In the genomic region with DNA sequence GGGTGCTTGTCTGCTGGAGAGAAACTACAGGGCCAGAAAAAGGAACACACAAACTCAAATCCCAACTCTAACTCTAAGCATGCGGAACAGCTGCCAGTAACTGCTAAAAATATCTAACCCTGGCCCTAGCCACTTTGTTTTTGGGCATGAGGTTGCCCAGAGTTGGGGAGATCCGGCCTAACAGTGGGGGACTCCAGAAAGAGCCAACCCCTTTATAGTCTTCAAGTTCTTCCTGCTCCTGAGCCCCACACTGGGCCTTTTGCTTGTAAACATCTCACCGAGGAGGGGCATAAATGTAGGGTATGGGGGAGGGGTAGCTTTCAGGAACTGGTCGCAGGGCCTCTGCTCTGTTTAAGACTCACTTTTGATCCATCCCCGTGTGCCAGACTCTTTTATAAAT, we compare ENCODE assay signal across 9 mouse cellular contexts. TPM values are rescaled to one million over a fixed set of nuclear protein-coding genes. Genes with fewer than 3 reads are reported as not detected.
DNase-seq lines count a peak whose midpoint lies in the region; ATAC-seq lines count a peak whose summit lies in the region.
"Had no signal": no experiment of that assay in that cellular context is flagged by ENCODE, and none has a peak within 500 bp of the region (broad histone marks: within the 10 kb centered on the region; RNA-seq: fewer than 3 reads in every experiment).

No protein-coding gene starts in this region.

- H3K36me3 ChIP-seq in forebrain, embryonic 13.5 days (ENCODE audit: poor library complexity, severe bottlenecking), result peaks cover 21% of the 10 kb centered on the region; the same call in 1 of the 2 replicates
- H3K36me3 ChIP-seq in forebrain, embryonic 16.5 days (ENCODE audit: control insufficient read depth, insufficient read depth), result peaks cover 3% of the 10 kb centered on the region; the same call in 1 of the 2 replicates
- peaks cover 6% of the 10 kb centered on the region; the same call in 1 of the 2 replicates for H3K36me3 ChIP-seq in neural tube, embryonic 12.5 days
- H3K36me3 ChIP-seq in neural tube, embryonic 14.5 days (ENCODE audit: control insufficient read depth, insufficient read depth, low read length), result peaks cover 7% of the 10 kb centered on the region; the same call in 1 of the 2 replicates

- H3K4me2 ChIP-seq in forebrain, embryonic 13.5 days, result no peak overlapping the region
- H3K4me2 ChIP-seq in forebrain, embryonic 16.5 days (ENCODE audit: low read length), result no peak overlapping the region; the same call in 1 of the 2 replicates
- peak overlapping the region; percentile 75; the same call in 1 of the 2 replicates for H3K4me2 ChIP-seq in neural tube, embryonic 12.5 days (replicated peaks)
- no peak overlapping the region for H3K4me2 ChIP-seq in neural tube, embryonic 14.5 days (ENCODE audit: low read depth, low read length)

- intact Hi-C loops in heart, postnatal 14 days (cut with DNase I), result no loop called here

- 34% methylated on average over 5 of the region's 5 CpGs for WGBS in forebrain, embryonic 13.5 days
- WGBS in forebrain, embryonic 16.5 days, result 38% methylated on average over 5 of the region's 5 CpGs
- 22% methylated on average over 5 of the region's 5 CpGs for WGBS in neural tube, embryonic 12.5 days
- 21% methylated on average over 5 of the region's 5 CpGs for WGBS in neural tube, embryonic 14.5 days

- no peaks in the 10 kb centered on the region for H3K9me3 ChIP-seq in forebrain, embryonic 13.5 days (replicated peaks)
- H3K9me3 ChIP-seq in forebrain, embryonic 16.5 days (ENCODE audit: control insufficient read depth, low read length), result no peaks in the 10 kb centered on the region
- no peaks in the 10 kb centered on the region for H3K9me3 ChIP-seq in neural tube, embryonic 12.5 days
- no peaks in the 10 kb centered on the region for H3K9me3 ChIP-seq in neural tube, embryonic 14.5 days (ENCODE audit: control insufficient read depth, low read length)

- H3K4me1 ChIP-seq in forebrain, embryonic 13.5 days, result peaks cover 7% of the 10 kb centered on the region
- H3K4me1 ChIP-seq in forebrain, embryonic 16.5 days (replicated peaks; ENCODE audit: control insufficient read depth, insufficient read depth, low read length), result peaks cover 10% of the 10 kb centered on the region
- peaks cover 5% of the 10 kb centered on the region; the same call in 1 of the 2 replicates for H3K4me1 ChIP-seq in neural tube, embryonic 12.5 days
- H3K4me1 ChIP-seq in neural tube, embryonic 14.5 days (ENCODE audit: control insufficient read depth, insufficient read depth, low read length), result peaks cover 5% of the 10 kb centered on the region; the same call in 1 of the 2 replicates

- peak; percentile 9; the same call in 1 of the 2 replicates for ATAC-seq in forebrain, embryonic 13.5 days
- no peak for ATAC-seq in forebrain, embryonic 16.5 days
- ATAC-seq in neural tube, embryonic 12.5 days (ENCODE audit: low FRiP score, low read depth), result no peak
- 0 out of 2 replicates have a peak, but pooled peaks have one; percentile 2 for ATAC-seq in neural tube, embryonic 14.5 days (ENCODE audit: low read depth)

- H3K4me3 ChIP-seq in forebrain, embryonic 13.5 days, result no peak overlapping the region
- H3K4me3 ChIP-seq in forebrain, embryonic 16.5 days (replicated peaks; ENCODE audit: low read length), result no peak overlapping the region
- H3K4me3 ChIP-seq in neural tube, embryonic 12.5 days, result no peak overlapping the region
- H3K4me3 ChIP-seq in neural tube, embryonic 14.5 days (ENCODE audit: low read depth, low read length), result no peak overlapping the region

- no peak for DNase-seq in neural tube, embryonic 10.5 days (ENCODE audit: extremely low spot score, low spot score)
- DNase-seq in heart, postnatal 14 days, result peak; percentile 13 to 37
- DNase-seq in urinary bladder, adult 2 months (ENCODE audit: low spot score), result no peak
- DNase-seq in frontal cortex, postnatal 25 days (ENCODE audit: low spot score in 2 of 2), result no peak

- H3K27me3 ChIP-seq in forebrain, embryonic 13.5 days, result peaks cover 22% of the 10 kb centered on the region
- H3K27me3 ChIP-seq in forebrain, embryonic 16.5 days (replicated peaks; ENCODE audit: control insufficient read depth, insufficient read depth, low read length), result peaks cover 2% of the 10 kb centered on the region; the same call in 1 of the 2 replicates
- peaks cover 23% of the 10 kb centered on the region for H3K27me3 ChIP-seq in neural tube, embryonic 12.5 days (replicated peaks)
- peaks cover 2% of the 10 kb centered on the region; the same call in 1 of the 2 replicates for H3K27me3 ChIP-seq in neural tube, embryonic 14.5 days (ENCODE audit: control insufficient read depth, insufficient read depth, low read length)

- H3K27ac ChIP-seq in forebrain, embryonic 13.5 days, result no peak overlapping the region
- no peak overlapping the region for H3K27ac ChIP-seq in forebrain, embryonic 16.5 days (ENCODE audit: low read length)
- H3K27ac ChIP-seq in neural tube, embryonic 12.5 days, result no peak overlapping the region
- no peak overlapping the region for H3K27ac ChIP-seq in neural tube, embryonic 14.5 days (ENCODE audit: low read depth, low read length)

- H3K9ac ChIP-seq in forebrain, embryonic 13.5 days, result no peak overlapping the region
- no peak overlapping the region for H3K9ac ChIP-seq in forebrain, embryonic 16.5 days (replicated peaks; ENCODE audit: low read depth, low read length)
- H3K9ac ChIP-seq in neural tube, embryonic 12.5 days, result no peak overlapping the region
- H3K9ac ChIP-seq in neural tube, embryonic 14.5 days (replicated peaks; ENCODE audit: low read depth, low read length), result no peak overlapping the region

RNA-seq across cellular contexts. Expression of a gene that starts 0.8 kb away (rescaled TPM):
- 1.3 and 2.4 TPM in 2 replicates for polyA plus RNA-seq in forebrain, embryonic 13.5 days (2015; fragmentation: Nextera tagmentation; extraction: Ambion mirVana)
- 2.4 and 4.1 TPM in 2 replicates for polyA plus RNA-seq in forebrain, embryonic 16.5 days (2015; fragmentation: Nextera tagmentation; extraction: Ambion mirVana)
- polyA plus RNA-seq in neural tube, embryonic 12.5 days (2016; fragmentation: Nextera tagmentation; extraction: Ambion mirVana), result 3.5 and 6.0 TPM in 2 replicates
- total RNA-seq in heart, postnatal 14 days (2021), result 100 to 1,000 TPM; 198 to 203 TPM
- polyA plus RNA-seq in neural tube, embryonic 14.5 days (2014; fragmentation: Nextera tagmentation; extraction: Ambion mirVana), result 1.6 and 3.6 TPM in 2 replicates
- 10.3 and 13.4 TPM in 2 replicates for polyA plus RNA-seq in urinary bladder, adult 2 months (2012; rRNA removed)

RNA-seq across cellular contexts. Expression of a gene that starts 7.8 kb away (rescaled TPM):
- polyA plus RNA-seq in forebrain, embryonic 13.5 days (2015; fragmentation: Nextera tagmentation; extraction: Ambion mirVana), result not detected in 2 replicates
- 0.36 TPM in 1 of 2 replicates, not detected in the other for polyA plus RNA-seq in forebrain, embryonic 16.5 days (2015; fragmentation: Nextera tagmentation; extraction: Ambion mirVana)
- not detected in 2 replicates for polyA plus RNA-seq in neural tube, embryonic 12.5 days (2016; fragmentation: Nextera tagmentation; extraction: Ambion mirVana)
- 1 to 10 TPM; 3.3 to 3.5 TPM for total RNA-seq in heart, postnatal 14 days (2021)
- not detected in 2 replicates for polyA plus RNA-seq in neural tube, embryonic 14.5 days (2014; fragmentation: Nextera tagmentation; extraction: Ambion mirVana)
- polyA plus RNA-seq in urinary bladder, adult 2 months (2012; rRNA removed), result not detected in 2 replicates
- polyA plus RNA-seq: C2C12 had no signal

RNA-seq across cellular contexts. Expression of a gene that starts 9.8 kb away (rescaled TPM):
- polyA plus RNA-seq in forebrain, embryonic 13.5 days (2015; fragmentation: Nextera tagmentation; extraction: Ambion mirVana), result 140 and 149 TPM in 2 replicates
- 131 and 140 TPM in 2 replicates for polyA plus RNA-seq in forebrain, embryonic 16.5 days (2015; fragmentation: Nextera tagmentation; extraction: Ambion mirVana)
- polyA plus RNA-seq in neural tube, embryonic 12.5 days (2016; fragmentation: Nextera tagmentation; extraction: Ambion mirVana), result 118 and 122 TPM in 2 replicates
- total RNA-seq in heart, postnatal 14 days (2021), result 10 to 100 TPM; 52.9 to 63.6 TPM
- polyA plus RNA-seq in neural tube, embryonic 14.5 days (2014; fragmentation: Nextera tagmentation; extraction: Ambion mirVana), result 108 and 120 TPM in 2 replicates
- polyA plus RNA-seq in urinary bladder, adult 2 months (2012; rRNA removed), result 53.2 and 69.5 TPM in 2 replicates

RNA-seq across cellular contexts. Expression of a gene that starts 40.7 kb away (rescaled TPM):
- 15.2 and 17.2 TPM in 2 replicates for polyA plus RNA-seq in forebrain, embryonic 13.5 days (2015; fragmentation: Nextera tagmentation; extraction: Ambion mirVana)
- polyA plus RNA-seq in forebrain, embryonic 16.5 days (2015; fragmentation: Nextera tagmentation; extraction: Ambion mirVana), result 18.4 TPM in 2 replicates
- 17.2 and 17.5 TPM in 2 replicates for polyA plus RNA-seq in neural tube, embryonic 12.5 days (2016; fragmentation: Nextera tagmentation; extraction: Ambion mirVana)
- 10 to 100 TPM; 17.0 to 18.2 TPM for total RNA-seq in heart, postnatal 14 days (2021)
- polyA plus RNA-seq in neural tube, embryonic 14.5 days (2014; fragmentation: Nextera tagmentation; extraction: Ambion mirVana), result 20.0 and 21.0 TPM in 2 replicates
- polyA plus RNA-seq in urinary bladder, adult 2 months (2012; rRNA removed), result 6.1 and 7.2 TPM in 2 replicates

Comparison
In these comparisons a context has a peak if more than half of its experiments do, and no peak if none do; other contexts are left out.
1. ATAC-seq: peak in forebrain, embryonic 13.5 days (single experiment) and neural tube, embryonic 14.5 days (single experiment); none in forebrain, embryonic 16.5 days (single experiment) and neural tube, embryonic 12.5 days (single experiment).
2. DNase-seq: peak in heart, postnatal 14 days (2 of 2); none in neural tube, embryonic 10.5 days (single experiment), urinary bladder, adult 2 months (single experiment) and frontal cortex, postnatal 25 days (0 of 2).